Mouse (Mus musculus): ENCODE measurements around the gene Rln3. TPM values are rescaled to one million over a fixed set of nuclear protein-coding genes. Genes with fewer than 3 reads are reported as not detected.

The Rln3 gene
- not detected in 2 replicates for total RNA-seq (2014; fragmentation: Nextera tagmentation)
- not detected in 2 replicates for total RNA-seq (2017)
- polyA plus RNA-seq (2012): not detected in 2 replicates

DNA sequence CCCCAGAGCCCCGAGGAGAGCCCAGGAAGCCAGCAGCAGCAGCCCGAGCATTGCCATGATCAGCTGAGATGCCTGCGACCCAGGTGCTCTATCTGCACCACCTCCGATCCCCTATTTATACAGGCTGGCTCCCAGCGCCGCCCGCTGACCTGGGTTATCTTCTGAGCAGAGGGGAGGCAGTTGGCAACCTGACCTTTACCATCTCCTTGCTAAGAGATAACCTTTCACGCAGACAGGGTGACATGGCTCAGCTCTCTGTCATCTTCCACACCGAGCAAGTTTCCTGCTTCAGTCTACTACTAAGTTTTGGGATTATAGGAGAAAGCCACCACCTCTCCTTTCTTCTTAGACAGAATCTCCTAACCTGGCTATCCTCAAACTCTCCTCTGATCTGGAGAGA, at the start of gene Rln3:
Rln3 (minus strand) TSS at position 101 of the 400 bp plus-strand sequence.
- Histone ChIP-seq H3K9me3 (replicated peaks) (0 out of 2 replicates have a peak, but pooled peaks cover 2% of the 10 kb centered on the region), H3K27me3 (ENCODE audit: insufficient read depth, low read length) (peaks cover 41% of the 10 kb centered on the region)

GRCm38 (mm10) chr8:84090585-84090984, 45.8 kb upstream of the Rln3 start:
- no peak overlapping the region for H3K4me3 ChIP-seq (ENCODE audit: low read depth, low read length)
- no peaks in the 10 kb centered on the region for H3K4me1 ChIP-seq (ENCODE audit: insufficient read depth, low read depth, low read length)
- DNase-seq (ENCODE audit: low spot score) (no peak), ATAC-seq (ENCODE audit: extremely low read depth, insufficient number of reproducible peaks, low FRiP score, poor library complexity, severe bottlenecking) (no peak)
- no peaks in the 10 kb centered on the region for H3K27me3 ChIP-seq (ENCODE audit: insufficient read depth, low read length)
- no peak for TF ChIP-seq GATA2 (IDR thresholded peaks at IDR 0.05; ENCODE audit: borderline replicate concordance, low read depth, low read length)
- no peaks in the 10 kb centered on the region for H3K9me3 ChIP-seq (replicated peaks)
- H3K36me3 ChIP-seq (replicated peaks): peaks cover 94% of the 10 kb centered on the region

More for the DNA sequence above, at the start of gene Rln3:
- no peak for DNase-seq (ENCODE audit: low spot score)
- Histone ChIP-seq H3K4me1 (ENCODE audit: insufficient read depth, low read depth, low read length) (no peaks in the 10 kb centered on the region; the same call in 1 of the 2 replicates), H3K36me3 (replicated peaks) (no peaks in the 10 kb centered on the region), H3K4me3 (ENCODE audit: low read depth, low read length) (no peak within 1 kb of the TSS)
- TF ChIP-seq GATA1 (IDR thresholded peaks at IDR 0.05; ENCODE audit: borderline replicate concordance, low read length) (no peak), GATA2 (IDR thresholded peaks at IDR 0.05; ENCODE audit: borderline replicate concordance, low read depth, low read length) (no peak), CTCF (IDR thresholded peaks at IDR 0.05; ENCODE audit: low read depth, low read length) (no peak), POLR2AphosphoS5 (IDR thresholded peaks at IDR 0.05; ENCODE audit: insufficient replicate concordance, low read depth, low read length) (no peak), TAL1 (conservative IDR thresholded peaks at IDR 0.05; ENCODE audit: low read depth, low read length) (no peak)
- no peak for ATAC-seq (ENCODE audit: extremely low read depth, insufficient number of reproducible peaks, low FRiP score, poor library complexity, severe bottlenecking)

DNA sequence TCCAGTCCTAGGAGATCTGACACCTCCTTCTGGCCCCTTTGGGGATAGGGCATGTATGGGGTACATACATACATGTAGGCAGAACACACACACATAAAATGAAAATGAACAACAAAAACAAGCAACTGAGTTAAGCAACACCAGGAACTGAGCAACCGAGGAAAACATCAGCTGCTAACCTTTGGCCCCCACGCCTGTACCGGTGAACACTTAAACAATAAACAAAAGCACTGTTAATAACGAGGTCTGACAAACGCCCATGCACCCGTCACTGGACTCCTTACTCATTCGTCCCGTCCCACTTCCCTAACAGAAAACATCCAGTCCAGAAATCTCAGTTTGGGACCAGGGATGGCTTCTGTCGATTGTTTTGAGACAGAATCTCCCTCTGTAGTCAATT, 44.5 kb upstream of the Rln3 start:
- TF ChIP-seq GATA2 (IDR thresholded peaks at IDR 0.05; ENCODE audit: borderline replicate concordance, low read depth, low read length) (no peak), CTCF (IDR thresholded peaks at IDR 0.05; ENCODE audit: low read depth, low read length) (no peak), POLR2AphosphoS5 (IDR thresholded peaks at IDR 0.05; ENCODE audit: insufficient replicate concordance, low read depth, low read length) (no peak), TAL1 (conservative IDR thresholded peaks at IDR 0.05; ENCODE audit: low read depth, low read length) (no peak), GATA1 (IDR thresholded peaks at IDR 0.05; ENCODE audit: borderline replicate concordance, low read length) (no peak)
- Histone ChIP-seq H3K36me3 (replicated peaks) (peaks cover 95% of the 10 kb centered on the region), H3K4me1 (ENCODE audit: insufficient read depth, low read depth, low read length) (no peaks in the 10 kb centered on the region)

DNA sequence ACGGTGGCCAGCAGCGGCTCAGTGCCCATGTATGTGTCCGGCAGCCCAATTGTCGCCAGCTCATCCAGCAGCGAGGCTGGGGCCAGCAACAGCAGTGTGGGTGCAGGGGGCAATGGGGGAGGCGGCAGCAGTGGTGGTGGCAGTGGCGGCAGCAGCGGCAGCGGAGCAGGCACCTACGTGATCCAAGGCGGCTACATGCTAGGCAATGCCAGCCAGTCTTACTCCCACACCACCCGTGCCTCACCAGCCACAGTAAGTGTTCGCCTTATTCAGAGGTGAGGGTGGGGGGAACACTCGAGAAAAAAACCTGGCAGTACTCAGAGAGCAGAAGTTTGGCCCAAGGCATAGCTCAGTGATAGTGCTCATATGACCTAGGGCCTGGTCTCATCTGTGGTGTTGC, 43.0 kb upstream of the Rln3 start:
- ATAC-seq (ENCODE audit: extremely low read depth, insufficient number of reproducible peaks, low FRiP score, poor library complexity, severe bottlenecking): no peak
- Histone ChIP-seq H3K36me3 (replicated peaks) (peaks cover 96% of the 10 kb centered on the region), H3K27me3 (ENCODE audit: insufficient read depth, low read length) (no peaks in the 10 kb centered on the region)

More for the DNA sequence above, 44.5 kb upstream of the Rln3 start:
- Histone ChIP-seq H3K9me3 (replicated peaks) (no peaks in the 10 kb centered on the region), H3K27me3 (ENCODE audit: insufficient read depth, low read length) (no peaks in the 10 kb centered on the region), H3K4me3 (ENCODE audit: low read depth, low read length) (no peak overlapping the region)
- ATAC-seq (ENCODE audit: extremely low read depth, insufficient number of reproducible peaks, low FRiP score, poor library complexity, severe bottlenecking) (no peak), DNase-seq (ENCODE audit: low spot score) (no peak)

GRCm38 (mm10) chr8:84087156-84087555, 42.4 kb upstream of the Rln3 start:
- Histone ChIP-seq H3K9me3 (replicated peaks) (no peaks in the 10 kb centered on the region), H3K27me3 (ENCODE audit: insufficient read depth, low read length) (no peaks in the 10 kb centered on the region), H3K4me3 (ENCODE audit: low read depth, low read length) (no peak overlapping the region), H3K36me3 (replicated peaks) (peaks cover 96% of the 10 kb centered on the region), H3K4me1 (ENCODE audit: insufficient read depth, low read depth, low read length) (no peaks in the 10 kb centered on the region)
- TF ChIP-seq GATA2 (IDR thresholded peaks at IDR 0.05; ENCODE audit: borderline replicate concordance, low read depth, low read length) (no peak), TAL1 (conservative IDR thresholded peaks at IDR 0.05; ENCODE audit: low read depth, low read length) (no peak), POLR2AphosphoS5 (IDR thresholded peaks at IDR 0.05; ENCODE audit: insufficient replicate concordance, low read depth, low read length) (no peak), CTCF (IDR thresholded peaks at IDR 0.05; ENCODE audit: low read depth, low read length) (no peak), GATA1 (IDR thresholded peaks at IDR 0.05; ENCODE audit: borderline replicate concordance, low read length) (no peak)
- ATAC-seq (ENCODE audit: extremely low read depth, insufficient number of reproducible peaks, low FRiP score, poor library complexity, severe bottlenecking) (no peak), DNase-seq (ENCODE audit: low spot score) (no peak)

More for the DNA sequence above, 43.0 kb upstream of the Rln3 start:
- Histone ChIP-seq H3K9me3 (replicated peaks) (no peaks in the 10 kb centered on the region), H3K4me1 (ENCODE audit: insufficient read depth, low read depth, low read length) (no peaks in the 10 kb centered on the region), H3K4me3 (ENCODE audit: low read depth, low read length) (peak overlapping the region; percentile 17; the same call in 1 of the 2 replicates)
- no peak for DNase-seq (ENCODE audit: low spot score)
- TF ChIP-seq GATA1 (IDR thresholded peaks at IDR 0.05; ENCODE audit: borderline replicate concordance, low read length) (no peak), TAL1 (conservative IDR thresholded peaks at IDR 0.05; ENCODE audit: low read depth, low read length) (no peak), CTCF (IDR thresholded peaks at IDR 0.05; ENCODE audit: low read depth, low read length) (no peak), POLR2AphosphoS5 (IDR thresholded peaks at IDR 0.05; ENCODE audit: insufficient replicate concordance, low read depth, low read length) (no peak), GATA2 (IDR thresholded peaks at IDR 0.05; ENCODE audit: borderline replicate concordance, low read depth, low read length) (no peak)

GRCm38 (mm10) chr8:84084341-84085115, 39.7 kb upstream of the Rln3 start:
- Histone ChIP-seq H3K4me3 (ENCODE audit: low read depth, low read length) (no peak overlapping the region), H3K27me3 (ENCODE audit: insufficient read depth, low read length) (no peaks in the 10 kb centered on the region), H3K36me3 (replicated peaks) (peaks cover 96% of the 10 kb centered on the region), H3K4me1 (ENCODE audit: insufficient read depth, low read depth, low read length) (0 out of 2 replicates have a peak, but pooled peaks cover 3% of the 10 kb centered on the region), H3K9me3 (replicated peaks) (no peaks in the 10 kb centered on the region)
- DNase-seq (ENCODE audit: low spot score): no peak
- TF ChIP-seq TAL1 (conservative IDR thresholded peaks at IDR 0.05; ENCODE audit: low read depth, low read length): no peak
- no peak for TF ChIP-seq GATA1 (IDR thresholded peaks at IDR 0.05; ENCODE audit: borderline replicate concordance, low read length)
- TF ChIP-seq GATA2 (IDR thresholded peaks at IDR 0.05; ENCODE audit: borderline replicate concordance, low read depth, low read length): no peak
- no peak for TF ChIP-seq CTCF (IDR thresholded peaks at IDR 0.05; ENCODE audit: low read depth, low read length)
- TF ChIP-seq POLR2AphosphoS5 (IDR thresholded peaks at IDR 0.05; ENCODE audit: insufficient replicate concordance, low read depth, low read length): no peak
- ATAC-seq (ENCODE audit: extremely low read depth, insufficient number of reproducible peaks, low FRiP score, poor library complexity, severe bottlenecking): no peak
